Mouse (Mus musculus): Measurements from ENCODE around the gene Kank3. TPM values are rescaled to one million over a fixed set of nuclear protein-coding genes. Genes with fewer than 3 reads are reported as not detected.
A peak's percentile ranks its signal among the peaks of the same experiment; 100 is the strongest.

Gene Kank3
- polyA plus RNA-seq, 1 experiment, result 52.7 TPM

- TF ChIP-seq CTCF (IDR thresholded peaks at IDR 0.05; ENCODE audit: control insufficient read depth, insufficient read depth, low read length), result no peak
- no peak for TF ChIP-seq POLR2A (IDR thresholded peaks at IDR 0.05; ENCODE audit: borderline replicate concordance, control insufficient read depth, low read depth, low read length)
- Histone ChIP-seq H3K27ac (ENCODE audit: control insufficient read depth, insufficient read depth, low read depth, low read length, poor library complexity) (no peak overlapping the region), H3K4me1 (ENCODE audit: control insufficient read depth, insufficient read depth, low read length) (no peaks in the 10 kb centered on the region; the same call in 1 of the 2 replicates), H3K4me3 (replicated peaks; ENCODE audit: control insufficient read depth, low read depth, low read length) (no peak overlapping the region)
- 71% methylated on average over 8 of the region's 8 CpGs for WGBS
These were observed 37.8 kb downstream of the Kank3 start for GRCm38 (mm10) chr17:33848139-33848538.

GRCm38 (mm10) chr17:33851331-33851730 lies 41.0 kb downstream of the Kank3 start:
- TF ChIP-seq CTCF (IDR thresholded peaks at IDR 0.05; ENCODE audit: control insufficient read depth, insufficient read depth, low read length), result no peak
- Histone ChIP-seq H3K27ac (ENCODE audit: control insufficient read depth, insufficient read depth, low read depth, low read length, poor library complexity) (no peak overlapping the region), H3K4me1 (ENCODE audit: control insufficient read depth, insufficient read depth, low read length) (no peaks in the 10 kb centered on the region; the same call in 1 of the 2 replicates), H3K4me3 (replicated peaks; ENCODE audit: control insufficient read depth, low read depth, low read length) (no peak overlapping the region)
- WGBS, result 20% methylated on average over 1 of the region's 1 CpGs

GRCm38 (mm10) chr17:33857816-33858215 lies 47.5 kb downstream of the Kank3 start:
- WGBS, result 84% methylated on average over 4 of the region's 4 CpGs
- no peak overlapping the region for H3K4me3 ChIP-seq (replicated peaks; ENCODE audit: control insufficient read depth, low read depth, low read length)
- TF ChIP-seq CTCF (IDR thresholded peaks at IDR 0.05; ENCODE audit: control insufficient read depth, insufficient read depth, low read length) (no peak), POLR2A (IDR thresholded peaks at IDR 0.05; ENCODE audit: borderline replicate concordance, control insufficient read depth, low read depth, low read length) (no peak)

GRCm38 (mm10) chr17:33865330-33866030 lies 55.2 kb downstream of the Kank3 start:
- peak overlapping the region; percentile 27 for H3K4me3 ChIP-seq (replicated peaks; ENCODE audit: control insufficient read depth, low read depth, low read length)
- no peak for TF ChIP-seq POLR2A (IDR thresholded peaks at IDR 0.05; ENCODE audit: borderline replicate concordance, control insufficient read depth, low read depth, low read length)
- peak; percentile 70 for TF ChIP-seq CTCF (IDR thresholded peaks at IDR 0.05; ENCODE audit: control insufficient read depth, insufficient read depth, low read length)
- H3K27ac ChIP-seq (ENCODE audit: control insufficient read depth, insufficient read depth, low read depth, low read length, poor library complexity), result no peak overlapping the region
- WGBS, result 9% methylated on average over 9 of the region's 9 CpGs
- no peaks in the 10 kb centered on the region; the same call in none of the 2 replicates for H3K4me1 ChIP-seq (ENCODE audit: control insufficient read depth, insufficient read depth, low read length)

More at GRCm38 (mm10) chr17:33857816-33858215, 47.5 kb downstream of the Kank3 start:
- Histone ChIP-seq H3K4me1 (ENCODE audit: control insufficient read depth, insufficient read depth, low read length) (no peaks in the 10 kb centered on the region), H3K27ac (ENCODE audit: control insufficient read depth, insufficient read depth, low read depth, low read length, poor library complexity) (no peak overlapping the region)

Other genes starting within 250 kb of the Kank3 start
- 24.6 and 41.4 TPM in 2 replicates for gene Zfp414, start 181.4 kb upstream of the Kank3 start, polyA plus RNA-seq (2011; ENCODE audit: insufficient read depth, insufficient read length, low replicate concordance, missing spikeins)
- 47.2 and 93.2 TPM in 2 replicates for gene Pram1, start 172.5 kb upstream of the Kank3 start, polyA plus RNA-seq (2011; ENCODE audit: insufficient read depth, insufficient read length, low replicate concordance, missing spikeins)
- gene Hnrnpm, start 123.7 kb upstream of the Kank3 start, polyA plus RNA-seq (2011; ENCODE audit: insufficient read depth, insufficient read length, low replicate concordance, missing spikeins), result 839 and 1,378 TPM in 2 replicates
- gene March2, start 91.8 kb upstream of the Kank3 start, polyA plus RNA-seq (2011; ENCODE audit: insufficient read depth, insufficient read length, low replicate concordance, missing spikeins), result 227 and 290 TPM in 2 replicates
- 45.8 and 57.6 TPM in 2 replicates for gene Rab11b, start 50.0 kb upstream of the Kank3 start, polyA plus RNA-seq (2011; ENCODE audit: insufficient read depth, insufficient read length, low replicate concordance, missing spikeins)
- gene Angptl4, start 28.7 kb upstream of the Kank3 start, polyA plus RNA-seq (2011; ENCODE audit: insufficient read depth, insufficient read length, low replicate concordance, missing spikeins), result 3.4 and 7.4 TPM in 2 replicates
- gene Rps28, start 14.0 kb downstream of the Kank3 start, polyA plus RNA-seq (2011; ENCODE audit: insufficient read depth, insufficient read length, low replicate concordance, missing spikeins), result 900 and 1,879 TPM in 2 replicates
- gene Ndufa7, start 14.1 kb downstream of the Kank3 start, polyA plus RNA-seq (2011; ENCODE audit: insufficient read depth, insufficient read length, low replicate concordance, missing spikeins), result 68.0 and 157 TPM in 2 replicates
- 2.8 and 4.6 TPM in 2 replicates for gene Cd320, start 32.6 kb downstream of the Kank3 start, polyA plus RNA-seq (2011; ENCODE audit: insufficient read depth, insufficient read length, low replicate concordance, missing spikeins)
- not detected in 2 replicates for gene Gm7029, start 63.3 kb downstream of the Kank3 start, polyA plus RNA-seq (2011; ENCODE audit: insufficient read depth, insufficient read length, low replicate concordance, missing spikeins)
- gene Kifc1, start 80.1 kb downstream of the Kank3 start, polyA plus RNA-seq (2011; ENCODE audit: insufficient read depth, insufficient read length, low replicate concordance, missing spikeins), result 358 and 477 TPM in 2 replicates
- gene Platr17, start 94.6 kb downstream of the Kank3 start, polyA plus RNA-seq (2011; ENCODE audit: insufficient read depth, insufficient read length, low replicate concordance, missing spikeins), result 1.2 and 1.9 TPM in 2 replicates
- gene Daxx, start 98.9 kb downstream of the Kank3 start, polyA plus RNA-seq (2011; ENCODE audit: insufficient read depth, insufficient read length, low replicate concordance, missing spikeins), result 26.4 and 42.3 TPM in 2 replicates
- 75.8 and 87.3 TPM in 2 replicates for gene Tapbp, start 105.4 kb downstream of the Kank3 start, polyA plus RNA-seq (2011; ENCODE audit: insufficient read depth, insufficient read length, low replicate concordance, missing spikeins)
- gene Zbtb22, start 105.4 kb downstream of the Kank3 start, polyA plus RNA-seq (2011; ENCODE audit: insufficient read depth, insufficient read length, low replicate concordance, missing spikeins), result 21.2 and 26.3 TPM in 2 replicates
- gene Rgl2, start 119.0 kb downstream of the Kank3 start, polyA plus RNA-seq (2011; ENCODE audit: insufficient read depth, insufficient read length, low replicate concordance, missing spikeins), result 91.8 and 173 TPM in 2 replicates
- 75.9 and 89.6 TPM in 2 replicates for gene Pfdn6, start 129.8 kb downstream of the Kank3 start, polyA plus RNA-seq (2011; ENCODE audit: insufficient read depth, insufficient read length, low replicate concordance, missing spikeins)
- gene Wdr46, start 130.1 kb downstream of the Kank3 start, polyA plus RNA-seq (2011; ENCODE audit: insufficient read depth, insufficient read length, low replicate concordance, missing spikeins), result 20.4 and 21.4 TPM in 2 replicates
- 1.9 and 4.1 TPM in 2 replicates for gene B3galt4, start 141.0 kb downstream of the Kank3 start, polyA plus RNA-seq (2011; ENCODE audit: insufficient read depth, insufficient read length, low replicate concordance, missing spikeins)
- 13.7 and 23.1 TPM in 2 replicates for gene Vps52, start 145.3 kb downstream of the Kank3 start, polyA plus RNA-seq (2011; ENCODE audit: insufficient read depth, insufficient read length, low replicate concordance, missing spikeins)
- gene Rps18, start 145.5 kb downstream of the Kank3 start, polyA plus RNA-seq (2011; ENCODE audit: insufficient read depth, insufficient read length, low replicate concordance, missing spikeins), result 1,108 and 1,335 TPM in 2 replicates
- gene H2-K1, start 189.8 kb downstream of the Kank3 start, polyA plus RNA-seq (2011; ENCODE audit: insufficient read depth, insufficient read length, low replicate concordance, missing spikeins), result 698 and 1,240 TPM in 2 replicates
- gene Ring1, start 214.2 kb downstream of the Kank3 start, polyA plus RNA-seq (2011; ENCODE audit: insufficient read depth, insufficient read length, low replicate concordance, missing spikeins), result 9.0 and 35.7 TPM in 2 replicates
- gene H2-Ke6, start 217.5 kb downstream of the Kank3 start, polyA plus RNA-seq (2011; ENCODE audit: insufficient read depth, insufficient read length, low replicate concordance, missing spikeins), result 120 and 165 TPM in 2 replicates
- gene Slc39a7, start 221.2 kb downstream of the Kank3 start, polyA plus RNA-seq (2011; ENCODE audit: insufficient read depth, insufficient read length, low replicate concordance, missing spikeins), result 51.4 and 84.6 TPM in 2 replicates
- 36.0 and 70.9 TPM in 2 replicates for gene Rxrb, start 221.3 kb downstream of the Kank3 start, polyA plus RNA-seq (2011; ENCODE audit: insufficient read depth, insufficient read length, low replicate concordance, missing spikeins)
- 10.7 and 12.6 TPM in 2 replicates for gene Col11a2, start 228.9 kb downstream of the Kank3 start, polyA plus RNA-seq (2011; ENCODE audit: insufficient read depth, insufficient read length, low replicate concordance, missing spikeins)